Mouse (Mus musculus) adrenal gland, postnatal 25 days (tissue): ENCODE measurements at regions not wholly inside any gene's neighbourhood (a gene's known extent, or its start where the extent isn't known, plus 50 kb on each side); places are given as distances from the start of the nearest gene placed in this dataset.
A peak's percentile ranks its signal among the peaks of the same experiment; 100 is the strongest.
"Not testable (repeated sequence)": the region's sequence is repeated elsewhere in the genome, so short reads cannot be mapped to it uniquely, and the experiment has no call there.

ENCODE experiments used
- DNase-seq: peaks from one replicate; pipeline ENCODE4 v3.0.0; 2021; ENCODE audit warnings: mixed read lengths

DNA sequence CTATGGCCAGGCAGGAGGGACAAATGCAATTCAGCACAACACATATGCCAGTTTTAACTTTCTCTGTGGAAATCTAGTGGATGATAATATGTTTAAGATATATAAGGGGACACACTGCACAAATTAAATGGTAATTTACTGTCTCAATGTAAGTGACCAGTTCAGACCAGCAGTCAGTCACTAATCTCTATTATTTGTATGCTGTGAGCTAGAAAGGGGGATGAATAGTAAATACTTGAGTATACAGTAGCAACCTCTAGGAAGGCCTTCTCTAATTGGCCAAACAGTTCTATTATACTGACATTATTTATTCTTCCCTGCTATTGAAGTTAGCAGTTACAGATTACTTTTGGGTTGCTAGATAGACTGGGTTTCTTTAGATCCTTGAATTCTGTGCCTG lies 391.2 kb downstream of the Fign start:
- DNase-seq: no peak

DNA sequence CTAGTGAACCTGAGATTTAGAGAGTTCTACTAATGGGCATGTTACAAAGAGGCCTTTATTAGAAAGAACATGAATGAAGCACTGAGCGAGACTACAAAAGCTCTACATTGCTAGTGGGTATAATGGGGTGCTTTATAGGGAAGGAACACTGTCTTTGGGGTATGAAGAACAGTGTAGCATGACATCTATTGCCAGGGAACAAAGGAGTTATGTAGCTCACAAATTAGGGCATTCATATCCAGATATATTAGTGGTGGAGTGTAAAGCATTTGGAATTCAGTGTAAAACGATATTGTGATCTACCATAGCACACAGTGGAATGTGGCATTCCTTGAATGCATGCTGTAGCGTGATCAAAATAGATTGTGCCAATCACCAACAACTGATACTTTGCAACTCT lies 391.7 kb downstream of the Fign start:
- DNase-seq: no peak

GRCm38 (mm10) chr2:63702333-63703096 lies 395.3 kb downstream of the Fign start:
- DNase-seq: peak; percentile 41

DNA sequence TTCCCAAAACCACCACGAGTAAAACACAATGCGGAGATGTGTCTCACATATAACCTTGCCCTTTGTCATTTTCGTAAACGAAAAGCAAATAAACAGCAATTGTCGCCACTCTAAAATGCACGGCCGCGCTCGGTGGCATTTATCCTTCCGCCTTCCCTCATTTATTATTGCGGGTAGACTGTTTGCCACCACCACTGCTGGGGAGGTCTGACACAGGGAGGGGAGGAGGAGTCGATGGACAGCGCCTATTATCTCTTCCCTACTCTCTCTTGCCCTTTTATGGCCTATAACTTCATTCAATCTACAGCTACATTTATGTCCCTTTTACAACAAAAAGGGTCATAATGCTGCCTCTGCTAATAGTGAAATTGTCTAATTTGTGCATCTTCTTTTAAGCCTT lies 396.0 kb downstream of the Fign start:
- DNase-seq: no peak

GRCm38 (mm10) chr2:63700255-63700654 lies 397.6 kb downstream of the Fign start:
- no peak for DNase-seq

- no peak for DNase-seq
Measured at GRCm38 (mm10) chr2:63669700-63670099, 428.1 kb downstream of the Fign start.

DNA sequence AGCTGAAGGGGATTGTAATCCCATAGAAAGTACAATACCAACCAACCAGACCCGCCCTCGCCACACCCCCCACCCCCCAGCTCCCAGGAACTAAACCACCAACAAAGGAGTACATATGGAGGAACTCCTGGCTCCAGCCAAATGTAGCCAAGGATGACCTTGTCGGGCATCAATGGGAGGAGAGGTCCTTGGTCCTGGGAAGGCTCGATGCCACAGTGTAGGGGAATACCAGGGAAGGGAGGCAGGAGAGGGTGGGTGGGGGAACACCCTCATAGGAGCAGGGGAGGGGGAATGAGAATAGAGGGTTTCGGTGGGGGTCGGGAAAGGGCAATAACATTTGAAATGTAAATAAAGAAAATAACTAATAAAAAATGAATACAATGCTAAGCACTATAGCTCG lies 429.1 kb downstream of the Fign start:
- no peak for DNase-seq

DNA sequence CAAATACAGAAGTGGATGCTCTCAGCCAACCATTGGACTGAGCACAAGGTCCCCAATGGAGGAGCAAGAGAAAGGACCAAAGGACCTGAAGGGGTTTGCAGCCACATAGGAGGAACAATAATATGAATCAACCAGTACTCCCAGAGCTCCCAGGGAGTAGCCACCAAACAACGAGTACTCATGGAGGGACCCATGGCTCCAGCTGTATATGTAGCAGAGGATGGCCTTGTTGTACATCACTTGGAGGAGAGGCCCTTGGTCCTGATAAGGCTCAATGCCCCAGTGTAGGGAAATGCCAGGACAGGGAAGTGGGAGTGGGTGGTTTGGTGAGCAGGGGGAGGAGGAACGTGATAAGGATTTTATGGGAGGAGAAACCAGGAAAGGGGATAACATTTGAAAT lies 437.9 kb downstream of the Fign start:
- not testable (repeated sequence) for DNase-seq
